In genomic region chr7:19509786-19510185, GRCm38 (mm10) we compare ENCODE assay signal across 9 mouse cellular contexts. TPM values are rescaled to one million over a fixed set of nuclear protein-coding genes. Genes with fewer than 3 reads are reported as not detected.
DNase-seq lines count a peak whose midpoint lies in the region; ATAC-seq lines count a peak whose summit lies in the region.
"Had no signal": no experiment of that assay in that cellular context is flagged by ENCODE, and none has a peak within 500 bp of the region (broad histone marks: within the 10 kb centered on the region; RNA-seq: fewer than 3 reads in every experiment).

No protein-coding gene starts in this region.

- H3K4me3 ChIP-seq in megakaryocyte, embryonic 14.5 days (replicated peaks), result peak overlapping the region; percentile 98
- peak overlapping the region; percentile 81 for H3K4me3 ChIP-seq in forebrain, embryonic 13.5 days
- peak overlapping the region; percentile 63 for H3K4me3 ChIP-seq in limb, embryonic 13.5 days
- H3K4me3 ChIP-seq in neural tube, embryonic 15.5 days (replicated peaks), result peak overlapping the region; percentile 70

- ATAC-seq in megakaryocyte, adult 5-6 weeks (ENCODE audit: poor library complexity, severe bottlenecking), result no peak
- ATAC-seq in forebrain, embryonic 13.5 days, result no peak
- no peak for ATAC-seq in limb, embryonic 13.5 days (ENCODE audit: low FRiP score, low read depth)
- no peak for ATAC-seq in neural tube, embryonic 15.5 days (ENCODE audit: low FRiP score)

- H3K27ac ChIP-seq in forebrain, embryonic 13.5 days, result no peak overlapping the region
- H3K27ac ChIP-seq in limb, embryonic 13.5 days, result no peak overlapping the region
- no peak overlapping the region for H3K27ac ChIP-seq in neural tube, embryonic 15.5 days (replicated peaks)

- 94% methylated on average over 7 of the region's 7 CpGs for WGBS in forebrain, embryonic 13.5 days
- 93% methylated on average over 7 of the region's 7 CpGs for WGBS in limb, embryonic 13.5 days
- 96% methylated on average over 7 of the region's 7 CpGs for WGBS in neural tube, embryonic 15.5 days

- H3K4me2 ChIP-seq in forebrain, embryonic 13.5 days, result peak overlapping the region; percentile 97
- H3K4me2 ChIP-seq in limb, embryonic 13.5 days (replicated peaks), result peak overlapping the region; percentile 97
- H3K4me2 ChIP-seq in neural tube, embryonic 15.5 days, result peak overlapping the region; percentile 85

- peaks cover 62% of the 10 kb centered on the region for H3K4me1 ChIP-seq in megakaryocyte, embryonic 14.5 days
- H3K4me1 ChIP-seq in forebrain, embryonic 13.5 days, result peaks cover 26% of the 10 kb centered on the region
- H3K4me1 ChIP-seq in limb, embryonic 13.5 days, result peaks cover 22% of the 10 kb centered on the region
- H3K4me1 ChIP-seq in neural tube, embryonic 15.5 days, result peaks cover 22% of the 10 kb centered on the region

- no peak for DNase-seq in left cerebral cortex, adult 8-10 months (ENCODE audit: low spot score in 2 of 2)
- no peak for DNase-seq in layer of hippocampus, postnatal 14 days (ENCODE audit: low spot score in 2 of 2)
- DNase-seq: layer of hippocampus, adult 9-11 months; thymus, postnatal 25 days had no signal

- H3K9me3 ChIP-seq in megakaryocyte, embryonic 14.5 days, result no peaks in the 10 kb centered on the region
- H3K9me3 ChIP-seq in forebrain, embryonic 13.5 days (replicated peaks), result no peaks in the 10 kb centered on the region
- no peaks in the 10 kb centered on the region for H3K9me3 ChIP-seq in limb, embryonic 13.5 days
- no peaks in the 10 kb centered on the region for H3K9me3 ChIP-seq in neural tube, embryonic 15.5 days (replicated peaks)

- peaks cover 48% of the 10 kb centered on the region for H3K36me3 ChIP-seq in megakaryocyte, embryonic 14.5 days (replicated peaks; ENCODE audit: low read length)
- no peaks in the 10 kb centered on the region for H3K36me3 ChIP-seq in forebrain, embryonic 13.5 days (ENCODE audit: poor library complexity, severe bottlenecking)
- no peaks in the 10 kb centered on the region for H3K36me3 ChIP-seq in limb, embryonic 13.5 days
- no peaks in the 10 kb centered on the region for H3K36me3 ChIP-seq in neural tube, embryonic 15.5 days

- 0 out of 2 replicates have a peak overlapping the region, but pooled peaks have one; percentile 87 for H3K9ac ChIP-seq in forebrain, embryonic 13.5 days
- no peak overlapping the region for H3K9ac ChIP-seq in limb, embryonic 13.5 days
- H3K9ac ChIP-seq in neural tube, embryonic 15.5 days (replicated peaks), result no peak overlapping the region

- no peaks in the 10 kb centered on the region for H3K27me3 ChIP-seq in megakaryocyte, embryonic 14.5 days (replicated peaks)
- H3K27me3 ChIP-seq in forebrain, embryonic 13.5 days, result no peaks in the 10 kb centered on the region
- no peaks in the 10 kb centered on the region for H3K27me3 ChIP-seq in limb, embryonic 13.5 days
- H3K27me3 ChIP-seq in neural tube, embryonic 15.5 days (replicated peaks), result no peaks in the 10 kb centered on the region

RNA-seq across cellular contexts. Expression of gene Trappc6a, which starts 1.6 kb away (rescaled TPM):
- 608 and 613 TPM in 2 replicates for polyA plus RNA-seq in megakaryocyte, embryonic 14.5 days (2012; ENCODE audit: insufficient read depth, low replicate concordance)
- total RNA-seq in megakaryocyte, adult 5-6 weeks (2015), result 27.1 and 32.1 TPM in 2 replicates
- 15.3 and 18.0 TPM in 2 replicates for total RNA-seq in megakaryocyte, adult 5-6 weeks (2017)
- 39.3 and 40.6 TPM in 2 replicates for polyA plus RNA-seq in forebrain, embryonic 13.5 days (2015; fragmentation: Nextera tagmentation; extraction: Ambion mirVana)
- polyA plus RNA-seq in limb, embryonic 13.5 days (2015; fragmentation: Nextera tagmentation; extraction: Ambion mirVana), result 67.5 and 67.8 TPM in 2 replicates
- polyA plus RNA-seq in neural tube, embryonic 15.5 days (2015; fragmentation: Nextera tagmentation; extraction: Ambion mirVana), result 39.2 and 58.6 TPM in 2 replicates
- 10 to 100 TPM; 19.0 to 25.5 (median 23.5) TPM for total RNA-seq in left cerebral cortex, adult 8-10 months (2022)
- 10 to 100 TPM; 23.0 to 24.2 TPM for total RNA-seq in layer of hippocampus, postnatal 14 days (2021)

RNA-seq across cellular contexts. Expression of gene Bloc1s3, which starts 1.6 kb away (rescaled TPM):
- 5.5 and 6.5 TPM in 2 replicates for polyA plus RNA-seq in megakaryocyte, embryonic 14.5 days (2012; ENCODE audit: insufficient read depth, low replicate concordance)
- total RNA-seq in megakaryocyte, adult 5-6 weeks (2015), result 3.9 and 6.2 TPM in 2 replicates
- 2.7 and 4.0 TPM in 2 replicates for total RNA-seq in megakaryocyte, adult 5-6 weeks (2017)
- 3.3 and 3.4 TPM in 2 replicates for polyA plus RNA-seq in forebrain, embryonic 13.5 days (2015; fragmentation: Nextera tagmentation; extraction: Ambion mirVana)
- polyA plus RNA-seq in limb, embryonic 13.5 days (2015; fragmentation: Nextera tagmentation; extraction: Ambion mirVana), result 2.5 TPM in 2 replicates
- 3.9 and 5.0 TPM in 2 replicates for polyA plus RNA-seq in neural tube, embryonic 15.5 days (2015; fragmentation: Nextera tagmentation; extraction: Ambion mirVana)
- 1 to 10 TPM; 6.5 to 7.7 (median 7.1) TPM for total RNA-seq in left cerebral cortex, adult 8-10 months (2022)
- total RNA-seq in layer of hippocampus, postnatal 14 days (2021), result 1 to 10 TPM; 6.4 to 7.0 TPM

RNA-seq across cellular contexts. Expression of gene Nkpd1, which starts 7.9 kb away (rescaled TPM):
- polyA plus RNA-seq in megakaryocyte, embryonic 14.5 days (2012; ENCODE audit: insufficient read depth, low replicate concordance), result 1.3 and 2.9 TPM in 2 replicates
- total RNA-seq in megakaryocyte, adult 5-6 weeks (2015), result 0.23 TPM in 1 of 2 replicates, not detected in the other
- not detected in 2 replicates for total RNA-seq in megakaryocyte, adult 5-6 weeks (2017)
- polyA plus RNA-seq in forebrain, embryonic 13.5 days (2015; fragmentation: Nextera tagmentation; extraction: Ambion mirVana), result 0.15 and 0.21 TPM in 2 replicates
- polyA plus RNA-seq in limb, embryonic 13.5 days (2015; fragmentation: Nextera tagmentation; extraction: Ambion mirVana), result 0.10 and 0.11 TPM in 2 replicates
- 1.2 and 1.5 TPM in 2 replicates for polyA plus RNA-seq in neural tube, embryonic 15.5 days (2015; fragmentation: Nextera tagmentation; extraction: Ambion mirVana)
- 1 to 10 TPM in 2 of 4 experiments, under 1 TPM in 2; 0.83 to 1.7 (median 1.1) TPM for total RNA-seq in left cerebral cortex, adult 8-10 months (2022)
- total RNA-seq in layer of hippocampus, postnatal 14 days (2021), result under 1 TPM; 0.48 to 0.69 TPM

RNA-seq across cellular contexts. Expression of gene Exoc3l2, which starts 46.7 kb away (rescaled TPM):
- polyA plus RNA-seq in megakaryocyte, embryonic 14.5 days (2012; ENCODE audit: insufficient read depth, low replicate concordance), result 40.8 and 53.6 TPM in 2 replicates
- total RNA-seq in megakaryocyte, adult 5-6 weeks (2015), result 0.09 and 0.14 TPM in 2 replicates
- 0.28 and 0.62 TPM in 2 replicates for total RNA-seq in megakaryocyte, adult 5-6 weeks (2017)
- polyA plus RNA-seq in forebrain, embryonic 13.5 days (2015; fragmentation: Nextera tagmentation; extraction: Ambion mirVana), result 0.13 and 0.29 TPM in 2 replicates
- 1.1 and 1.3 TPM in 2 replicates for polyA plus RNA-seq in limb, embryonic 13.5 days (2015; fragmentation: Nextera tagmentation; extraction: Ambion mirVana)
- polyA plus RNA-seq in neural tube, embryonic 15.5 days (2015; fragmentation: Nextera tagmentation; extraction: Ambion mirVana), result 1.5 and 1.8 TPM in 2 replicates
- total RNA-seq in left cerebral cortex, adult 8-10 months (2022), result 1 to 10 TPM in 1 of 4 experiments, under 1 TPM in 3; 0.59 to 1.1 (median 0.79) TPM
- total RNA-seq in layer of hippocampus, postnatal 14 days (2021), result 1 to 10 TPM in 1 of 2 experiments, under 1 TPM in 1; 0.91 to 1.0 TPM

RNA-seq across cellular contexts. Expression of gene Mark4, which starts 51.2 kb away (rescaled TPM):
- polyA plus RNA-seq in megakaryocyte, embryonic 14.5 days (2012; ENCODE audit: insufficient read depth, low replicate concordance), result 102 and 169 TPM in 2 replicates
- 11.4 and 14.7 TPM in 2 replicates for total RNA-seq in megakaryocyte, adult 5-6 weeks (2015)
- 6.4 and 9.4 TPM in 2 replicates for total RNA-seq in megakaryocyte, adult 5-6 weeks (2017)
- 11.7 and 12.2 TPM in 2 replicates for polyA plus RNA-seq in forebrain, embryonic 13.5 days (2015; fragmentation: Nextera tagmentation; extraction: Ambion mirVana)
- 9.8 and 10.3 TPM in 2 replicates for polyA plus RNA-seq in limb, embryonic 13.5 days (2015; fragmentation: Nextera tagmentation; extraction: Ambion mirVana)
- polyA plus RNA-seq in neural tube, embryonic 15.5 days (2015; fragmentation: Nextera tagmentation; extraction: Ambion mirVana), result 15.4 and 16.5 TPM in 2 replicates
- 10 to 100 TPM; 70.4 to 80.3 (median 76.2) TPM for total RNA-seq in left cerebral cortex, adult 8-10 months (2022)
- 100 to 1,000 TPM; 114 to 119 TPM for total RNA-seq in layer of hippocampus, postnatal 14 days (2021)
